Mouse (Mus musculus) lung, adult 2 months (tissue): ENCODE results near the gene Lrrc27.

Experiments
- CTCF ChIP-seq: fragments of 200-500 bp; IDR thresholded peaks from 2 replicates; pipeline ENCODE4 v1.5.1; 2011; ENCODE audit warnings: mild to moderate bottlenecking, low read length, control low read depth; ENCODE audit not compliant: insufficient read depth
- POLR2A ChIP-seq: fragments of 200-500 bp; IDR thresholded peaks from 2 replicates; pipeline ENCODE4 v1.6.1; 2011; ENCODE audit warnings: low read depth, mild to moderate bottlenecking, control low read depth, low read length, borderline replicate concordance; ENCODE audit errors: extremely low read depth

GRCm38 (mm10) chr7:139224725-139225124, 11.9 kb downstream of the Lrrc27 start:
- TF ChIP-seq POLR2A = no peak
- no peak for TF ChIP-seq CTCF
